25 mouse cellular contexts compared by ENCODE assay signal in genomic region chr13:113203146-113203545, GRCm38 (mm10). TPM values are rescaled to one million over a fixed set of nuclear protein-coding genes. Genes with fewer than 3 reads are reported as not detected.
"Had no signal": no experiment of that assay in that cellular context is flagged by ENCODE, and none has a peak within 500 bp of the region (broad histone marks: within the 10 kb centered on the region; RNA-seq: fewer than 3 reads in every experiment).

No protein-coding gene starts in this region.

- H3K4me3 ChIP-seq: lung, embryonic 15.5 days; megakaryocyte, embryonic 14.5 days; midbrain, embryonic 13.5 days; midbrain, embryonic 15.5 days; neural tube, embryonic 13.5 days; neural tube, embryonic 15.5 days had no signal

- H3K9me3 ChIP-seq: lung, embryonic 15.5 days; midbrain, embryonic 13.5 days; midbrain, embryonic 15.5 days; neural tube, embryonic 13.5 days; neural tube, embryonic 15.5 days had no signal

- H3K4me1 ChIP-seq: lung, embryonic 15.5 days; midbrain, embryonic 13.5 days; midbrain, embryonic 15.5 days; neural tube, embryonic 13.5 days; neural tube, embryonic 15.5 days had no signal

- H3K36me3 ChIP-seq: lung, embryonic 15.5 days; midbrain, embryonic 13.5 days; midbrain, embryonic 15.5 days; neural tube, embryonic 13.5 days; neural tube, embryonic 15.5 days had no signal

- H3K27ac ChIP-seq: lung, embryonic 15.5 days; macrophage; midbrain, embryonic 13.5 days; midbrain, embryonic 15.5 days; neural tube, embryonic 13.5 days; neural tube, embryonic 15.5 days had no signal

- H3K27me3 ChIP-seq: lung, embryonic 15.5 days; megakaryocyte, embryonic 14.5 days; midbrain, embryonic 13.5 days; midbrain, embryonic 15.5 days; neural tube, embryonic 13.5 days; neural tube, embryonic 15.5 days had no signal

- DNase-seq: liver, postnatal 0 days; lung, adult 2 months; lung, postnatal 14 days; lung, postnatal 36 days; retina, postnatal 1 day; right cerebral cortex, adult 18-20 months; right cerebral cortex, postnatal 25 days; right cerebral cortex, postnatal 4 days; spleen, adult 18-20 months; thymus, adult 18-20 months; thymus, postnatal 14 days; thymus, postnatal 36 days had no signal

RNA-seq across cellular contexts. Expression of gene Esm1, which starts 6.3 kb away (rescaled TPM):
- polyA plus RNA-seq: macrophage had no signal

RNA-seq across cellular contexts. Expression of gene Gzmk, which starts 22.6 kb away (rescaled TPM):
- polyA plus RNA-seq: liver, postnatal 0 days; lung, embryonic 15.5 days; lung, postnatal 0 days; macrophage; midbrain, embryonic 11.5 days; midbrain, embryonic 13.5 days; midbrain, embryonic 15.5 days; midbrain, postnatal 0 days; neural tube, embryonic 11.5 days; neural tube, embryonic 13.5 days; neural tube, embryonic 15.5 days; stomach, embryonic 16.5 days; thymus, postnatal 0 days had no signal
